Mouse (Mus musculus) neural tube, embryonic 13.5 days (tissue): ENCODE results near the gene Ikzf1. TPM values are rescaled to one million over a fixed set of nuclear protein-coding genes. Genes with fewer than 3 reads are reported as not detected.

Experiments
- ATAC-seq: fragments of 200-750 bp; cut with Nextera tagmentation; 2 replicates; pipeline ENCODE4 v1.8.0; 2017; ENCODE audit warnings: low read depth, mild to moderate bottlenecking, moderate TSS enrichment, moderate library complexity
- H3K27ac ChIP-seq: fragments of 300-500 bp; sonication (generic); replicated peaks from 2 replicates; pipeline ENCODE4 v1.5.1; 2015; ENCODE audit warnings: moderate library complexity, mild to moderate bottlenecking, inconsistent platforms
- H3K27me3 ChIP-seq: fragments of 300-500 bp; sonication (generic); 2 replicates; pipeline ENCODE4 v1.6.1; 2015; ENCODE audit warnings: mild to moderate bottlenecking, inconsistent platforms
- H3K36me3 ChIP-seq: fragments of 300-500 bp; sonication (generic); 2 replicates; pipeline ENCODE4 v1.6.1; 2015; ENCODE audit warnings: mild to moderate bottlenecking, inconsistent platforms
- H3K4me1 ChIP-seq: fragments of 300-500 bp; sonication (generic); replicated peaks from 2 replicates; pipeline ENCODE4 v1.6.1; 2015; ENCODE audit warnings: inconsistent platforms
- H3K4me2 ChIP-seq: fragments of 300-500 bp; sonication (generic); 2 replicates; pipeline ENCODE4 v1.6.1; 2015; ENCODE audit warnings: inconsistent platforms, mild to moderate bottlenecking, moderate library complexity
- H3K4me3 ChIP-seq: fragments of 300-500 bp; sonication (generic); 2 replicates; pipeline ENCODE4 v1.5.1; 2015; ENCODE audit warnings: mild to moderate bottlenecking, inconsistent platforms
- H3K9ac ChIP-seq: fragments of 300-500 bp; sonication (generic); 2 replicates; pipeline ENCODE4 v1.6.1; 2015; ENCODE audit warnings: moderate library complexity, mild to moderate bottlenecking, inconsistent platforms
- H3K9me3 ChIP-seq: fragments of 300-500 bp; sonication (generic); 2 replicates; pipeline ENCODE4 v1.6.1; 2016; ENCODE audit warnings: inconsistent platforms
- WGBS: fragments of 180-500 bp; shearing (Covaris S2); methylation state at CpG from one replicate; pipeline ENCODE4 v1.1.7; 2015; 5-methylcytosine and 5-hydroxymethylcytosine counted together
- polyA plus RNA-seq: library from polyadenylated mRNA; unstranded; fragments of >200 nt; fragmentation: Nextera tagmentation; extraction: Ambion mirVana; gene quantifications from 2 replicates; pipeline ENCODE4 v1.2.1, GENCODE M21; 2015

Gene Ikzf1
- polyA plus RNA-seq, 1 experiment from 2014 or later, result 0.38 TPM

DNA sequence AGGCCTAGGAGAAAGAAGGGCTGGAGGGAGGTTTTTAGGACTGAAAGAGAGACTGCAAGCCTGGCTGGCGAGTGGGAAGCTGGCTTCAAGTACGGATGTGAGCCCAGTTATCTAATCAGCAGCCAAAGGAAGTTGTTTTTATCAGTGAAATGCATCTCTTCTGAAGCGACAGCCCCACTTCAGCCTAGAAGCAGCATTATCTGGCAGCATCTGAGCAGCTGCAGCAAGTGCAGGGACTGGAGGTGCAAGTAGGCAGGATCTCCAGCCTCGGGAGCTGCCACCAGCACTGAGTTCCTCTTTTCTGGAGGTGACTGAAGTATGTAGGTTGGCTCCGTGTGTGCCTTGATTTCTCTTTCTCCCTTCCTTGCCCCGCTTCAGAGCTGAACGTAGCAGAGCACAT lies 26.9 kb downstream of the Ikzf1 start:
- Histone ChIP-seq H3K4me2 (no peak overlapping the region), H3K4me1 (no peaks in the 10 kb centered on the region), H3K27ac (no peak overlapping the region), H3K9me3 (no peaks in the 10 kb centered on the region), H3K36me3 (no peaks in the 10 kb centered on the region), H3K27me3 (no peaks in the 10 kb centered on the region), H3K4me3 (no peak overlapping the region), H3K9ac (no peak overlapping the region)
- no peak for ATAC-seq
- WGBS, result 77% methylated on average over 7 of the region's 7 CpGs

DNA sequence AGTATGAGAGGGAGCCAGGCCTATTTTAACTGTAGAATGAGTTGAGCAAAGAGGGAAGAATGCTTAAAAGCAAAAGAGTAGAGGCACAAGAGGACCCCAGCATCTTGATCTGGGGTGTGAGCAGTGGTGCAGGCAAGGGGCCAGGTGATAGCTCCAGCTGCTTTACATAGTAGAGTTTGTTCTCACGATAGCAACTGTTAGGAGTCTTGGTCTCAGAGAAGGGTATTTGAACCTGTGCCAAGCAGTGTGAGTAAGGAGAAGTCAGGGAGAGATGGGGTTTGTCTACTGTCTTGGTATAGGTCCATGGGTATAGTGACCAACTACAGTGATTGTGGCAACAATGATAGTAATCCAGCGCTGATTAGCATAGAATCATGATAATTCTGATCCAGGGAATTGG lies 29.9 kb downstream of the Ikzf1 start:
- Histone ChIP-seq H3K9me3 (no peaks in the 10 kb centered on the region), H3K27me3 (no peaks in the 10 kb centered on the region), H3K4me2 (no peak overlapping the region), H3K36me3 (no peaks in the 10 kb centered on the region), H3K27ac (no peak overlapping the region), H3K9ac (no peak overlapping the region), H3K4me3 (no peak overlapping the region), H3K4me1 (no peaks in the 10 kb centered on the region)
- no peak for ATAC-seq
- 86% methylated on average over 2 of the region's 2 CpGs for WGBS

GRCm38 (mm10) chr11:11715963-11716691 lies 31.3 kb downstream of the Ikzf1 start:
- Histone ChIP-seq H3K4me1 (no peaks in the 10 kb centered on the region), H3K4me2 (no peak overlapping the region), H3K9ac (no peak overlapping the region), H3K27ac (no peak overlapping the region), H3K4me3 (no peak overlapping the region), H3K27me3 (no peaks in the 10 kb centered on the region), H3K36me3 (no peaks in the 10 kb centered on the region), H3K9me3 (no peaks in the 10 kb centered on the region)
- WGBS, result 89% methylated on average over 7 of the region's 7 CpGs
- ATAC-seq, result no peak

- H3K4me2 ChIP-seq, result no peak overlapping the region
- no peaks in the 10 kb centered on the region for H3K9me3 ChIP-seq
- H3K4me3 ChIP-seq, result no peak overlapping the region
- WGBS, result 81% methylated on average over 2 of the region's 2 CpGs
- no peaks in the 10 kb centered on the region for H3K4me1 ChIP-seq
- ATAC-seq, result no peak
- no peak overlapping the region for H3K27ac ChIP-seq
- H3K27me3 ChIP-seq, result no peaks in the 10 kb centered on the region
- no peaks in the 10 kb centered on the region for H3K36me3 ChIP-seq
- H3K9ac ChIP-seq, result no peak overlapping the region
Measured at GRCm38 (mm10) chr11:11716692-11717037, 31.9 kb downstream of the Ikzf1 start.

- no peaks in the 10 kb centered on the region for H3K4me1 ChIP-seq
- H3K27me3 ChIP-seq, result no peaks in the 10 kb centered on the region
- H3K9me3 ChIP-seq, result no peaks in the 10 kb centered on the region
- H3K36me3 ChIP-seq, result no peaks in the 10 kb centered on the region
- no peak overlapping the region for H3K4me3 ChIP-seq
- no peak overlapping the region for H3K4me2 ChIP-seq
- WGBS, result 81% methylated on average over 4 of the region's 4 CpGs
- no peak overlapping the region for H3K9ac ChIP-seq
- no peak for ATAC-seq
- H3K27ac ChIP-seq, result no peak overlapping the region
Measured at GRCm38 (mm10) chr11:11717606-11718167, 32.9 kb downstream of the Ikzf1 start.

DNA sequence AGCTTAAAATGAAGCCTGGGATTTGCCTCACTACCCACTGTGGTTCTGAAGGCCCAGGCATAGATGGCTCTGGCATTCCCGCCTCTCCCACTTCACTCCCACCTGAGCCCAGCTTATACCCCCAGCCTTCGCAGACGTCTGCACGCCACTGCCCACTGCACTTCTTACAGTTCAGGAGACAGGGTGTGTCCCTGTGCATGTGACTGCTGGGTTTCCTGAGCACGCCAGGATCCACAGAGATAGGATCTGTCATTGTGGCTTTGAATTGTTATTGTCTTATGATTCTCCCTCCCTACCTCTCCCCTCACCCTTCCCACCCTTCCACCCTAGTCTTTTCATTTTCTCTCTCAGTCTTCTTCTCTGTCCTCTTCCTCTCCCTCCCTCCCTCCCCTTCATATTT lies 34.9 kb downstream of the Ikzf1 start:
- WGBS, result 85% methylated on average over 5 of the region's 5 CpGs

DNA sequence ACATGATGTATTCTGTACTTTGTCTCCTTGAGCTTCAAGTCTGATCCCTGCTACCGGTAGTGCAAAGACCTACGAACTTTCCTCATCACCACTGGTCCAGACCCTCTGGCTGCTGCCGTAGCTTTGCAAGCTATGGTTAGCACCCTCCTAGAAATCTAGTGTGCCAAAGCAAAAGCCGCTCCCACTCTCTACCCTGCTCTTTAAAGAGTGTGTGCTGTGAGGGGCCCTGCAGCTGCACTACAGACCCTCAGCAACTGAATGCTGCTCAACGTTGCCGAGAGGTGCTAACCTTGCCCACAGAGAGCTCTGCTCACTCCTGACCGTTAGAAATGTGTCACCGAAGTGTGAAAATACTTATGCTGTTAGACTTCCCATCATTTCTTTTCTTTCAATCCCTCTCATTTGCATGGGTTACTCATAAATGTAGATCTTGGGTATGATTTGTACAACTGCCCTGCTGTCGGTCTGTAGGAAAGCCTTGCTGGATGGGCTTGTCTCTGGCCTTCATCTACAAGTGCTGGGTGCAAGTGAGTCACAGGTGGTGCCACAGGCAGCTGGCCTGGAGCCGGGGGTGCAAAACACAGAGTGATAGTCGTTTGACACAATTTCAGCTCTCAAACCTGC lies 40.6 kb downstream of the Ikzf1 start:
- Histone ChIP-seq H3K9me3 (no peaks in the 10 kb centered on the region), H3K4me1 (no peaks in the 10 kb centered on the region), H3K4me3 (no peak overlapping the region), H3K27me3 (no peaks in the 10 kb centered on the region), H3K9ac (no peak overlapping the region), H3K4me2 (no peak overlapping the region), H3K36me3 (no peaks in the 10 kb centered on the region), H3K27ac (no peak overlapping the region)
- WGBS, result 88% methylated on average over 11 of the region's 11 CpGs
- no peak for ATAC-seq

More for the DNA sequence above, 34.9 kb downstream of the Ikzf1 start:
- Histone ChIP-seq H3K36me3 (no peaks in the 10 kb centered on the region), H3K4me1 (no peaks in the 10 kb centered on the region), H3K4me3 (no peak overlapping the region), H3K4me2 (no peak overlapping the region), H3K27me3 (no peaks in the 10 kb centered on the region), H3K27ac (no peak overlapping the region), H3K9me3 (no peaks in the 10 kb centered on the region), H3K9ac (no peak overlapping the region)
- ATAC-seq, result no peak

- Histone ChIP-seq H3K27me3 (no peaks in the 10 kb centered on the region), H3K9me3 (no peaks in the 10 kb centered on the region), H3K9ac (no peak overlapping the region), H3K4me3 (no peak overlapping the region), H3K36me3 (no peaks in the 10 kb centered on the region), H3K4me1 (no peaks in the 10 kb centered on the region), H3K27ac (no peak overlapping the region), H3K4me2 (no peak overlapping the region)
- WGBS, result 92% methylated on average over 5 of the region's 5 CpGs
- ATAC-seq, result no peak
Measured at GRCm38 (mm10) chr11:11725876-11726525, 41.2 kb downstream of the Ikzf1 start.

DNA sequence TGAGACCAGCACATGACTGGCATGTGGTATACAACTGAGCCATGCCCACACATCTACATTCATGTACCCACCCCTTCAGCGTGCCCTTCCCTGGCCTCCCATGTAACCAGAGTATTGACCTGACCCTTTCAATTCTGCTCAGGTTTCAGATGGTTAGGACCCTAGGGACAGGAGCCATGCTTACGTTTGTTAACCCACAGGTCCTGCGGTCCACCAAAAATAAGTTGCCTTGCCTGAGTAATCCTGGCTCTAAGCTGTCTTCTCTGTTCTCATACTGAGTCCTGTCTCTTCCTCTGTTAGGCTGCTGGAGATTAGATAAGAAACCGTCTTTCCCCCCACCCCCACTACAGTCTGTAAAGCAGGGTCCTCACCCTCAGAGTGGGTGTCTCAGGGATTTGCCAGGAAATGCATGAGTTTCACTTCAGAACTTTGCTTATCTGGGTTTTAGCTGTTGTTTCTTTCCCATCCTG lies 42.0 kb downstream of the Ikzf1 start:
- WGBS, result 92% methylated on average over 4 of the region's 4 CpGs
- H3K36me3 ChIP-seq, result no peaks in the 10 kb centered on the region
- no peak for ATAC-seq
- no peak overlapping the region for H3K9ac ChIP-seq
- H3K27me3 ChIP-seq, result no peaks in the 10 kb centered on the region
- no peak overlapping the region for H3K4me2 ChIP-seq
- H3K4me1 ChIP-seq, result no peaks in the 10 kb centered on the region
- no peak overlapping the region for H3K4me3 ChIP-seq
- H3K9me3 ChIP-seq, result no peaks in the 10 kb centered on the region
- no peak overlapping the region for H3K27ac ChIP-seq

DNA sequence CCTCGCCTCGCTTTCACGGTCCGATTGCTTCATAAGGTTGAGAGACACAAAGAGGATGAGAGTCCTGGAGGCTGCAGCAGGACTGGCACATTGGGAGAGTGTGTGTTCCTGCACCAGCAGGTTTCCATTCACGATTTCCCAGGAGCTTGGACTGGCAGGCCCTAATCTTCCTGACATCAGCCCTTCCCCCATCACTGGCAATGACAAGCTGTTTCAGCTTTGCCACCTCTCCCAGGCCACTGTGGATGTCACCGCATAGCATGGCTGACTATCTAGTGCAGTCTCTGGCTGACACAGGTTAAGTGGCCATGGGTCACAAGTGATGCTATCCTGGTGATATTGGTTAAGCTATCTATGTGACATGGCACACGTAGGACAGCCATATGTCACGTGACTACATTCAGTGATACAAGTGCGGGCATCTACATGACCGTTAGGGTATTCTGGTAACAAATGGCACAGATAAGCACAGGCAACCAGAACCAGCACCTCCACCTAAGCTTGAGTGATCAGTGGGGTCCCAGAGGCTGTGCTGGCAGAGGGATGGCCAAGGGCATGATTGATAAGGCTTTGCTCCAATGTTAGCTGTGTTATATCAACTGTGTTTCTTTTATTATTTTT lies 43.2 kb downstream of the Ikzf1 start:
- Histone ChIP-seq H3K4me3 (no peak overlapping the region), H3K27me3 (no peaks in the 10 kb centered on the region), H3K36me3 (no peaks in the 10 kb centered on the region), H3K9me3 (no peaks in the 10 kb centered on the region), H3K4me1 (no peaks in the 10 kb centered on the region), H3K4me2 (no peak overlapping the region), H3K27ac (no peak overlapping the region), H3K9ac (no peak overlapping the region)
- WGBS, result 91% methylated on average over 10 of the region's 10 CpGs
- ATAC-seq, result no peak

- Histone ChIP-seq H3K9ac (no peak overlapping the region), H3K36me3 (no peaks in the 10 kb centered on the region), H3K27ac (no peak overlapping the region), H3K4me2 (no peak overlapping the region), H3K4me1 (no peaks in the 10 kb centered on the region), H3K9me3 (no peaks in the 10 kb centered on the region), H3K27me3 (no peaks in the 10 kb centered on the region), H3K4me3 (no peak overlapping the region)
- ATAC-seq, result no peak
- WGBS, result 91% methylated on average over 6 of the region's 6 CpGs
Measured at GRCm38 (mm10) chr11:11729216-11729615, 44.4 kb downstream of the Ikzf1 start.

GRCm38 (mm10) chr11:11730062-11730461 lies 45.3 kb downstream of the Ikzf1 start:
- no peaks in the 10 kb centered on the region for H3K36me3 ChIP-seq
- no peak overlapping the region for H3K4me2 ChIP-seq
- H3K4me3 ChIP-seq, result no peak overlapping the region
- H3K27ac ChIP-seq, result no peak overlapping the region
- no peaks in the 10 kb centered on the region for H3K9me3 ChIP-seq
- ATAC-seq, result no peak
- H3K27me3 ChIP-seq, result no peaks in the 10 kb centered on the region
- WGBS, result 92% methylated on average over 1 of the region's 1 CpGs
- H3K9ac ChIP-seq, result no peak overlapping the region
- H3K4me1 ChIP-seq, result no peaks in the 10 kb centered on the region
